Mouse (Mus musculus) MEL (cell line): ENCODE results near the gene Lhpp. TPM values are rescaled to one million over a fixed set of nuclear protein-coding genes. Genes with fewer than 3 reads are reported as not detected.

Source experiments
- DNase-seq: peaks from one replicate; pipeline ENCODE4 v3.0.0; 2011; ENCODE audit warnings: low read depth, low spot score
- H3K27ac ChIP-seq: 2 replicates; pipeline ENCODE4 v1.5.1; 2012; ENCODE audit warnings: low read depth, mild to moderate bottlenecking, control low read depth, low read length, moderate library complexity; ENCODE audit not compliant: control insufficient read depth
- H3K27me3 ChIP-seq, 2 experiments: fragments of 150-350 bp in 1 of 2; sonication (generic) in 1 of 2; 2 replicates each; pipeline ENCODE4 v1.6.1; 2012; ENCODE audit warnings: low read length in 2 of 2, mild to moderate bottlenecking in 2 of 2, improper control_type of control experiment in 1 of 2, moderate library complexity in 1 of 2; ENCODE audit not compliant: insufficient read depth in 2 of 2, control insufficient read depth in 1 of 2
- H3K36me3 ChIP-seq, 2 experiments: 2 replicates each; pipeline ENCODE4 v1.6.1; 2012 to 2014; ENCODE audit warnings: low read length in 2 of 2, improper control_type of control experiment in 1 of 2, inconsistent platforms in 1 of 2, mild to moderate bottlenecking in 1 of 2; ENCODE audit not compliant: insufficient read depth in 2 of 2, control insufficient read depth in 1 of 2
- H3K4me1 ChIP-seq, 2 experiments: fragments of 150-350 bp in 1 of 2; sonication (generic) in 1 of 2; 2 replicates each; pipeline ENCODE4 v1.6.1; 2012; ENCODE audit warnings: low read length in 2 of 2, improper control_type of control experiment in 1 of 2, mild to moderate bottlenecking in 1 of 2; ENCODE audit not compliant: insufficient read depth in 2 of 2, control insufficient read depth in 1 of 2
- H3K4me3 ChIP-seq, 2 experiments: fragments of 150-350 bp in 1 of 2; sonication (generic) in 1 of 2; 2 replicates each; pipeline ENCODE4 v1.5.1; 2012; ENCODE audit warnings: low read depth in 2 of 2, low read length in 2 of 2, mild to moderate bottlenecking in 2 of 2, moderate library complexity in 2 of 2, control low read depth in 1 of 2, improper control_type of control experiment in 1 of 2; ENCODE audit not compliant: control insufficient read depth in 1 of 2, insufficient read depth in 1 of 2
- H3K79me2 ChIP-seq: 2 replicates; pipeline ENCODE4 v1.6.1; 2012; ENCODE audit warnings: mild to moderate bottlenecking, low read length, moderate library complexity; ENCODE audit not compliant: control insufficient read depth, poor library complexity, insufficient read depth
- H3K9ac ChIP-seq: 2 replicates; pipeline ENCODE4 v1.6.1; 2012; ENCODE audit warnings: low read depth, mild to moderate bottlenecking, control low read depth, low read length, moderate library complexity; ENCODE audit not compliant: control insufficient read depth, poor library complexity, severe bottlenecking
- H3K9me3 ChIP-seq: fragments of 150-350 bp; sonication (generic); replicated peaks from 2 replicates; pipeline ENCODE4 v1.6.1; 2012; ENCODE audit warnings: mild to moderate bottlenecking, low read length, improper control_type of control experiment, moderate library complexity; ENCODE audit not compliant: insufficient read depth
- BHLHE40 ChIP-seq: IDR thresholded peaks from 2 replicates; pipeline ENCODE4 v1.6.1; 2012; ENCODE audit warnings: low read depth, mild to moderate bottlenecking, inconsistent platforms, low read length, improper control_type of control experiment, borderline replicate concordance
- CHD1 ChIP-seq: IDR thresholded peaks from 2 replicates; pipeline ENCODE4 v1.6.1; 2012; ENCODE audit warnings: low read depth, mild to moderate bottlenecking, inconsistent platforms, low read length, improper control_type of control experiment
- CHD2 ChIP-seq: IDR thresholded peaks from 2 replicates; pipeline ENCODE4 v1.6.1; 2011; ENCODE audit warnings: low read length, improper control_type of control experiment
- E2F4 ChIP-seq: IDR thresholded peaks from 2 replicates; pipeline ENCODE4 v1.6.1; 2011; ENCODE audit warnings: low read depth, low read length, improper control_type of control experiment, borderline replicate concordance
- ETS1 ChIP-seq: IDR thresholded peaks from 2 replicates; pipeline ENCODE4 v1.6.1; 2012; ENCODE audit warnings: low read depth, mild to moderate bottlenecking, inconsistent platforms, low read length, improper control_type of control experiment, moderate library complexity
- GABPA ChIP-seq: IDR thresholded peaks from 2 replicates; pipeline ENCODE4 v1.6.1; 2012; ENCODE audit warnings: low read depth, mild to moderate bottlenecking, inconsistent platforms, low read length, improper control_type of control experiment, moderate library complexity
- JUND ChIP-seq: IDR thresholded peaks from 2 replicates; pipeline ENCODE4 v1.6.1; 2011; ENCODE audit warnings: low read depth, mild to moderate bottlenecking, improper control_type of control experiment, low read length
- MAFK ChIP-seq: IDR thresholded peaks from 2 replicates; pipeline ENCODE4 v1.6.1; 2011; ENCODE audit warnings: low read depth, mild to moderate bottlenecking, low read length, improper control_type of control experiment, borderline replicate concordance
- MAX ChIP-seq: IDR thresholded peaks from 2 replicates; pipeline ENCODE4 v1.6.1; 2011; ENCODE audit warnings: low read length, improper control_type of control experiment
- MAZ ChIP-seq: IDR thresholded peaks from 2 replicates; pipeline ENCODE4 v1.6.1; 2012; ENCODE audit warnings: low read depth, mild to moderate bottlenecking, inconsistent platforms, low read length, improper control_type of control experiment
- MEF2A ChIP-seq: IDR thresholded peaks from 2 replicates; pipeline ENCODE4 v1.6.1; 2014; ENCODE audit warnings: low read depth, mild to moderate bottlenecking, inconsistent platforms, low read length, improper control_type of control experiment; ENCODE audit not compliant: poor library complexity, insufficient replicate concordance, severe bottlenecking; ENCODE audit errors: extremely low read depth
- MYB ChIP-seq: IDR thresholded peaks from 2 replicates; pipeline ENCODE4 v1.6.1; 2011; ENCODE audit warnings: mild to moderate bottlenecking, low read depth, low read length, improper control_type of control experiment
- MYC ChIP-seq: IDR thresholded peaks from 2 replicates; pipeline ENCODE4 v1.6.1; 2011; ENCODE audit warnings: low read depth, mild to moderate bottlenecking, low read length, improper control_type of control experiment, moderate library complexity
- NELFE ChIP-seq: IDR thresholded peaks from 2 replicates; pipeline ENCODE4 v1.6.1; 2011; ENCODE audit warnings: low read depth, low read length, improper control_type of control experiment
- POLR2AphosphoS2 ChIP-seq: IDR thresholded peaks from 2 replicates; pipeline ENCODE4 v1.6.1; 2011; ENCODE audit warnings: low read length, improper control_type of control experiment
- POLR2AphosphoS5 ChIP-seq: IDR thresholded peaks from 2 replicates; pipeline ENCODE4 v1.6.1; 2012; ENCODE audit warnings: low read depth, borderline replicate concordance, mild to moderate bottlenecking, inconsistent platforms, low read length, moderate library complexity, mixed read lengths
- RCOR1 ChIP-seq: IDR thresholded peaks from 2 replicates; pipeline ENCODE4 v1.6.1; 2012; ENCODE audit warnings: low read depth, mild to moderate bottlenecking, inconsistent platforms, low read length, improper control_type of control experiment
- SIN3A ChIP-seq: IDR thresholded peaks from 2 replicates; pipeline ENCODE4 v1.6.1; 2012; ENCODE audit warnings: low read length, improper control_type of control experiment, inconsistent platforms
- SMC3 ChIP-seq: IDR thresholded peaks from 2 replicates; pipeline ENCODE4 v1.6.1; 2011; ENCODE audit warnings: low read depth, low read length, improper control_type of control experiment
- TAL1 ChIP-seq: IDR thresholded peaks from 2 replicates; pipeline ENCODE4 v1.6.1; 2012; ENCODE audit warnings: mild to moderate bottlenecking, inconsistent platforms, low read length, moderate library complexity, mixed read lengths
- TCF12 ChIP-seq: IDR thresholded peaks from 2 replicates; pipeline ENCODE4 v1.6.1; 2014; ENCODE audit warnings: low read depth, mild to moderate bottlenecking, inconsistent platforms, low read length, improper control_type of control experiment, moderate library complexity
- USF2 ChIP-seq, 2 experiments: IDR thresholded peaks; 2 replicates each; pipeline ENCODE4 v1.6.1; 2011 to 2012; ENCODE audit warnings: improper control_type of control experiment in 2 of 2, low read length in 2 of 2, borderline replicate concordance in 1 of 2, inconsistent platforms in 1 of 2, low read depth in 1 of 2, mild to moderate bottlenecking in 1 of 2; ENCODE audit not compliant: insufficient read depth in 1 of 2
- ZC3H11A ChIP-seq: IDR thresholded peaks from 2 replicates; pipeline ENCODE4 v1.6.1; 2012; ENCODE audit warnings: low read depth, mild to moderate bottlenecking, inconsistent platforms, low read length, improper control_type of control experiment
- ZKSCAN1 ChIP-seq: IDR thresholded peaks from 2 replicates; pipeline ENCODE4 v1.6.1; 2012; ENCODE audit warnings: low read depth, mild to moderate bottlenecking, inconsistent platforms, low read length, improper control_type of control experiment, moderate library complexity
- ZNF384 ChIP-seq: IDR thresholded peaks from 2 replicates; pipeline ENCODE4 v1.6.1; 2012; ENCODE audit warnings: low read depth, mild to moderate bottlenecking, inconsistent platforms, low read length, improper control_type of control experiment
- polyA plus RNA-seq, 2 experiments: library from polyadenylated mRNA; stranded (reverse) in 1 of 2; unstranded in 1 of 2; fragments of >175 nt in 1 of 2; fragments of >200 nt in 1 of 2; gene quantifications; 2 replicates each; pipeline versions ENCODE4 v1.2.1 to v1.2.4; 2012; ENCODE audit warnings: low replicate concordance in 2 of 2, low read depth in 1 of 2; ENCODE audit not compliant: insufficient read length in 2 of 2, insufficient read depth in 1 of 2, missing spikeins in 1 of 2
- total RNA-seq: library from RNA; depleted of rRNA; stranded (reverse); fragments of 300-350 nt; gene quantifications from 2 replicates; pipeline ENCODE4 v1.2.3, GENCODE M21; 2012

The Lhpp gene
- total and polyA plus RNA-seq, 3 experiments, result 31.0 to 39.3 TPM; not detected in 1

- Histone ChIP-seq H3K27me3 (no peaks in the 10 kb centered on the region), H3K4me1 (peaks cover 3 to 8% of the 10 kb centered on the region in 2 experiments), H3K4me3 (no peak overlapping the region), H3K27ac (no peak overlapping the region), H3K9me3 (no peaks in the 10 kb centered on the region), H3K9ac (no peak overlapping the region), H3K36me3 (no peaks in the 10 kb centered on the region; a peak in 2 of 4 replicates), H3K79me2 (no peaks in the 10 kb centered on the region)
- DNase-seq, result no peak
- no peak for TF ChIP-seq USF2 (IDR thresholded peaks at IDR 0.05; ENCODE audit: borderline replicate concordance in 1 of 2, insufficient read depth in 1 of 2, low read depth in 1 of 2, low read length in 2 of 2)
- no peak for TF ChIP-seq POLR2AphosphoS2
- no peak for TF ChIP-seq TCF12
- TF ChIP-seq TAL1, result no peak
- TF ChIP-seq POLR2AphosphoS5, result no peak
- no peak for TF ChIP-seq MEF2A
- no peak for TF ChIP-seq SMC3
- TF ChIP-seq GABPA, result no peak
- no peak for TF ChIP-seq RCOR1
- TF ChIP-seq MYC, result no peak
- TF ChIP-seq SIN3A, result no peak
- no peak for TF ChIP-seq ZNF384
- TF ChIP-seq CHD1, result no peak
- TF ChIP-seq MAZ, result no peak
- TF ChIP-seq ETS1, result no peak
- no peak for TF ChIP-seq MAX
Observed at GRCm38 (mm10) chr7:132587167-132587566, 23.3 kb upstream of the Lhpp start.

DNA sequence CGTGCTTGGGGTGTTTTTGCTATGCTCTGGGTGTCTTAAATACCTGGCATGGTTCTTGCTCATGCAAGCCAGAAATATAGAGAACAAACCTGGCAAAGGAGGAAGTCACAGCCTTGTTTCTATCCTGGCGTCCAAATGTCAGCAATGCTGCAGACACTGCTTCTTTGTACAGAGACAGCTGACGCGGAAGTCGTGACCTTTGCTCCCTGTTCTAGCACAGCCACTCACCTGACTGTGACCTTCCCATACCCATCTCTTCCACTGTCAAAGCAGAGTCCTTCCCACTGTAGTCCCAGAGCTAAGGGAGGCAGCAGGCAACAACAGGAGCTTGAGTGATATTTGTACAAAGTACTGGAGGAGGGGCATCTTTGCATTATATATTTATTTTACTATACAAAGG lies 20.8 kb upstream of the Lhpp start:
- H3K9ac ChIP-seq, result no peak overlapping the region
- TF ChIP-seq E2F4 (no peak), ZC3H11A (no peak), MAFK (no peak), SIN3A (no peak), SMC3 (no peak), JUND (no peak), NELFE (no peak), CHD2 (no peak), ZKSCAN1 (no peak), BHLHE40 (no peak), MYB (no peak)
- TF ChIP-seq, all 39 proteins: peak for 0
- no peaks in the 10 kb centered on the region for H3K9me3 ChIP-seq
- no peaks in the 10 kb centered on the region for H3K27me3 ChIP-seq
- H3K27ac ChIP-seq, result no peak overlapping the region
- peaks cover 20 to 23% of the 10 kb centered on the region in 2 experiments for H3K4me1 ChIP-seq
- peaks cover 0 to 24% of the 10 kb centered on the region in 2 experiments; a peak in 2 of 4 replicates for H3K36me3 ChIP-seq
- H3K79me2 ChIP-seq, result no peaks in the 10 kb centered on the region
- no peak for DNase-seq
- no peak overlapping the region for H3K4me3 ChIP-seq
